Mouse (Mus musculus): ENCODE results near the gene Bcl11b. TPM values are rescaled to one million over a fixed set of nuclear protein-coding genes. Genes with fewer than 3 reads are reported as not detected.

Gene Bcl11b
- polyA plus RNA-seq, 1 experiment: not detected

DNA sequence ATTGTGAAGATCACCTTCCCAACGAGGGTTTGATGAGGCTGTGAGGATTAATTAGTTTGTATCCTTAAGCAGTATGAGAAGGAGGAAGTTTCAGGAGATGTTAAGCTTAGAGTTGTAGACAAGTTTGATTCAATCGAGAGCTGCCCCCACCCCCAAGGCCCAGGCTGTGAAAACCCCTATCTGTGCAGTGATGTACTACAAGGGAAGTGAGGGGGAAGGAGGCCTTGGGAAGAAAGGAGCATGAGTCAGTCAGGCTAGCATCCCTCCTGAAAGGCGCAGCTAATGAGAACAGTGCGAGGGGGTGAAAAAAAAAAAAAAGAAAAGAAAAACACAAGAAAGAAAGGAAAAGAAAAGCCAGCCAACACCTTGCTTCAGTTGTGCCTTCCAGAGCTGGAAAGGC lies 5.8 kb upstream of the Bcl11b start:
- H3K4me2 ChIP-seq (ENCODE audit: low read depth): no peak overlapping the region
- TF ChIP-seq TCF12 (IDR thresholded peaks at IDR 0.05; ENCODE audit: insufficient read depth, poor library complexity, severe bottlenecking) (no peak), MAX (IDR thresholded peaks at IDR 0.05; ENCODE audit: low read depth) (no peak), USF1 (IDR thresholded peaks at IDR 0.05; ENCODE audit: low read depth) (no peak), MYOD1 (IDR thresholded peaks at IDR 0.05; ENCODE audit: control insufficient read depth in 1 of 3, insufficient read length in 2 of 3, low read depth in 2 of 3) (no peak), CEBPB (IDR thresholded peaks at IDR 0.05; ENCODE audit: insufficient read depth, poor library complexity, severe bottlenecking) (no peak), MYOG (IDR thresholded peaks at IDR 0.05; ENCODE audit: control insufficient read depth in 1 of 3, insufficient read depth in 1 of 3, insufficient read length in 2 of 3, low read depth in 2 of 3) (no peak), TCF3 (IDR thresholded peaks at IDR 0.05; ENCODE audit: insufficient read length, low read depth) (no peak), SRF (IDR thresholded peaks at IDR 0.05; ENCODE audit: control insufficient read depth, insufficient read length, low read depth) (no peak), POLR2AphosphoS2 (IDR thresholded peaks at IDR 0.05; ENCODE audit: insufficient read length, low read depth) (no peak), E2F4 (IDR thresholded peaks at IDR 0.05; ENCODE audit: insufficient read depth) (no peak), REST (IDR thresholded peaks at IDR 0.05; ENCODE audit: insufficient read depth, insufficient read length) (no peak), POLR2A (IDR thresholded peaks at IDR 0.05; ENCODE audit: insufficient read length, low read depth) (no peak)
- no peaks in the 10 kb centered on the region for H3K36me3 ChIP-seq (ENCODE audit: control insufficient read depth, insufficient read depth)
- H3ac ChIP-seq (ENCODE audit: control insufficient read depth, insufficient read length): no peak overlapping the region
- no peaks in the 10 kb centered on the region for H3K79me2 ChIP-seq (ENCODE audit: control insufficient read depth, insufficient read depth)
- no peak overlapping the region for H3K4me3 ChIP-seq
- peaks cover 50% of the 10 kb centered on the region for H3K27me3 ChIP-seq (ENCODE audit: control insufficient read depth, insufficient read depth, insufficient read length)

GRCm38 (mm10) chr12:108005816-108006626 lies 2.6 kb upstream of the Bcl11b start:
- no peak overlapping the region for H3K4me3 ChIP-seq
- no peaks in the 10 kb centered on the region for H3K79me2 ChIP-seq (ENCODE audit: control insufficient read depth, insufficient read depth)
- H3K36me3 ChIP-seq (ENCODE audit: control insufficient read depth, insufficient read depth): no peaks in the 10 kb centered on the region
- H3K27me3 ChIP-seq (ENCODE audit: control insufficient read depth, insufficient read depth, insufficient read length): peaks cover 60% of the 10 kb centered on the region
- H3K4me2 ChIP-seq (ENCODE audit: low read depth): no peak overlapping the region
- no peak for TF ChIP-seq USF1 (IDR thresholded peaks at IDR 0.05; ENCODE audit: low read depth)
- TF ChIP-seq TCF3 (IDR thresholded peaks at IDR 0.05; ENCODE audit: insufficient read length, low read depth): no peak
- no peak for TF ChIP-seq MAX (IDR thresholded peaks at IDR 0.05; ENCODE audit: low read depth)
- TF ChIP-seq E2F4 (IDR thresholded peaks at IDR 0.05; ENCODE audit: insufficient read depth): no peak
- no peak for TF ChIP-seq CEBPB (IDR thresholded peaks at IDR 0.05; ENCODE audit: insufficient read depth, poor library complexity, severe bottlenecking)
- TF ChIP-seq POLR2AphosphoS2 (IDR thresholded peaks at IDR 0.05; ENCODE audit: insufficient read length, low read depth): no peak
- no peak for TF ChIP-seq MYOD1 (IDR thresholded peaks at IDR 0.05; ENCODE audit: control insufficient read depth in 1 of 3, insufficient read length in 2 of 3, low read depth in 2 of 3)
- no peak for TF ChIP-seq SRF (IDR thresholded peaks at IDR 0.05; ENCODE audit: control insufficient read depth, insufficient read length, low read depth)
- TF ChIP-seq MYOG (IDR thresholded peaks at IDR 0.05; ENCODE audit: control insufficient read depth in 1 of 3, insufficient read depth in 1 of 3, insufficient read length in 2 of 3, low read depth in 2 of 3): no peak
- TF ChIP-seq TCF12 (IDR thresholded peaks at IDR 0.05; ENCODE audit: insufficient read depth, poor library complexity, severe bottlenecking): no peak
- TF ChIP-seq REST (IDR thresholded peaks at IDR 0.05; ENCODE audit: insufficient read depth, insufficient read length): no peak
- TF ChIP-seq POLR2A (IDR thresholded peaks at IDR 0.05; ENCODE audit: insufficient read length, low read depth): no peak
- no peak overlapping the region for H3ac ChIP-seq (ENCODE audit: control insufficient read depth, insufficient read length)

GRCm38 (mm10) chr12:108005488-108005800 lies 2.0 kb upstream of the Bcl11b start:
- Histone ChIP-seq H3ac (ENCODE audit: control insufficient read depth, insufficient read length) (no peak overlapping the region), H3K27me3 (ENCODE audit: control insufficient read depth, insufficient read depth, insufficient read length) (peaks cover 66% of the 10 kb centered on the region), H3K36me3 (ENCODE audit: control insufficient read depth, insufficient read depth) (no peaks in the 10 kb centered on the region), H3K79me2 (ENCODE audit: control insufficient read depth, insufficient read depth) (no peaks in the 10 kb centered on the region), H3K4me2 (ENCODE audit: low read depth) (no peak overlapping the region), H3K4me3 (no peak overlapping the region)
- TF ChIP-seq SRF (IDR thresholded peaks at IDR 0.05; ENCODE audit: control insufficient read depth, insufficient read length, low read depth): no peak

- TF ChIP-seq POLR2AphosphoS2 (IDR thresholded peaks at IDR 0.05; ENCODE audit: insufficient read length, low read depth) (no peak), E2F4 (IDR thresholded peaks at IDR 0.05; ENCODE audit: insufficient read depth) (no peak), POLR2A (IDR thresholded peaks at IDR 0.05; ENCODE audit: insufficient read length, low read depth) (no peak), TCF3 (IDR thresholded peaks at IDR 0.05; ENCODE audit: insufficient read length, low read depth) (no peak), MYOG (IDR thresholded peaks at IDR 0.05; ENCODE audit: control insufficient read depth in 1 of 3, insufficient read depth in 1 of 3, insufficient read length in 2 of 3, low read depth in 2 of 3) (no peak), REST (IDR thresholded peaks at IDR 0.05; ENCODE audit: insufficient read depth, insufficient read length) (no peak), MYOD1 (IDR thresholded peaks at IDR 0.05; ENCODE audit: control insufficient read depth in 1 of 3, insufficient read length in 2 of 3, low read depth in 2 of 3) (no peak), USF1 (IDR thresholded peaks at IDR 0.05; ENCODE audit: low read depth) (no peak), MAX (IDR thresholded peaks at IDR 0.05; ENCODE audit: low read depth) (no peak), TCF12 (IDR thresholded peaks at IDR 0.05; ENCODE audit: insufficient read depth, poor library complexity, severe bottlenecking) (no peak), CEBPB (IDR thresholded peaks at IDR 0.05; ENCODE audit: insufficient read depth, poor library complexity, severe bottlenecking) (no peak), SRF (IDR thresholded peaks at IDR 0.05; ENCODE audit: control insufficient read depth, insufficient read length, low read depth) (no peak)
- no peaks in the 10 kb centered on the region for H3K36me3 ChIP-seq (ENCODE audit: control insufficient read depth, insufficient read depth)
- H3K4me2 ChIP-seq (ENCODE audit: low read depth): no peak overlapping the region
These were observed 1.5 kb upstream of the Bcl11b start for GRCm38 (mm10) chr12:108004701-108005487.

More at GRCm38 (mm10) chr12:108004701-108005487, 1.5 kb upstream of the Bcl11b start:
- Histone ChIP-seq H3K79me2 (ENCODE audit: control insufficient read depth, insufficient read depth) (no peaks in the 10 kb centered on the region), H3ac (ENCODE audit: control insufficient read depth, insufficient read length) (no peak overlapping the region), H3K4me3 (no peak overlapping the region), H3K27me3 (ENCODE audit: control insufficient read depth, insufficient read depth, insufficient read length) (peaks cover 71% of the 10 kb centered on the region)

All from myocyte (in vitro differentiated cells).